Mouse (Mus musculus): ENCODE measurements around the gene Scn9a. TPM values are rescaled to one million over a fixed set of nuclear protein-coding genes. Genes with fewer than 3 reads are reported as not detected.

The Scn9a gene
- not detected for total RNA-seq (2023)

DNA sequence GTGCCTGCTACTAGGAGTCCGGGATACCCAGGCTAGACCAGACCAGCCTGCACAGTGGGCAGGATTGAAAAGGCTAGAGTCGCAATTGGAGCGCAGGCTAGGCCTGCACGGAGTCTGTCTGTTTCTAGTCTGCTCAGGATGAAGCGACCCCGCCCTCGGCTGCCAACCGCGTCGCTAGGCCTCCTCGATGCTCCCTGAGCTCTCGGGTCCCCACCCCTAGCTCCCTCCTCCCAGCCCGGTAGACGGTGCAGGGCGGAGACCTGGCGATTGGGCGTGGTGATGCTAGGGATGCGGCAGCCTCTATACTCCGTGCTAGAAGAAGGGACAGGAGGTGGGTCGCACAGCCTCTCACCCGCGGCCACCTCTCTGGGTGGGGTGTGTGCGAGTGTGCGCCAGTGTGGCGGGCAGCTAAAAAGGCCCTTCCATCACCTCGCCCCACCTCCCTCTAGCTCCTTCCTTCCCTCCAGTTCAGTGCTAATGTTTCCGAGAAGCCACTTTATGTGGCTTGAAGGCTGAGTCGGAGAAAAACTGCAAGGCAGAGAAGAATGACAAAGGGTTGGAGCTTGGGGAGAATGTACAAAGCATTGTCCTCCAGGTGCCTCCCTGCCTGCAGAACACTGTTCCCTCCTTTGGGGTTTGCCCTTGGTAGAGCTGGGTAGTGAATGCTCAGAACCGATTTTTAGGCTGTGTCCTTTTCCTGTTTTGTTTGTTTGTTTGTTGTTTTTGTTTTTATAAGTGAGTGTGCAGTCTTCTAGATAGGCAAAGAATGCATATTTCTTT lies at the start of gene Scn9a:
Gene Scn9a, minus strand, starts transcription at position 383 of the 780 bp plus-strand sequence.

GRCm38 (mm10) chr2:66440711-66441110 lies 194.1 kb downstream of the Scn9a start, which contains the start of gene Scn1a:
Scn1a (minus strand) TSS chr2:66440840.

Other genes starting within 250 kb of the Scn9a start
- gene Scn1a, start 194.1 kb downstream of the Scn9a start, total RNA-seq (2023): not detected
- gene Scn7a, start 150.0 kb upstream of the Scn9a start, total RNA-seq (2023): not detected